Mouse (Mus musculus): ENCODE results near the gene Elk4.

Gene Elk4

DNA sequence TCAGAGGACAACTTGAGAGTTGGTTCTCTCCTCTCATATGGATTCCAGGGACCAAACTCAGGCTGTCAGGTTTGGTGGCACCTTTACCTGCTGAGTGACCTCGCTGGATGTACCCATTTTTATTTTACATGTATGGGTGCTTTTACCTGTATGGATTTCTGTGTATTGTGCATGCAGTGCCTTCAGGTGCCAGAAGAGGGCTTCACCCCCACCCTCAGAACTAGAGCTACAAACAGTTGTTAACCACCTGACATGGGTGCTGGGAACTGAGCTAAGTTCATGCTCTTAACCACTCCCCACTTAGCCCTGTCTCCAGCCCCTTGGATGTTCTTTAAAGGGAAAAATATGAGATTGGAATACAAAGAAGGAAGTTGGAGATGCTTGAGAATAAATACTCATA lies 7.4 kb downstream of the Elk4 start:
- in situ Hi-C loops (cut with MboI, MseI), result no loop called here

DNA sequence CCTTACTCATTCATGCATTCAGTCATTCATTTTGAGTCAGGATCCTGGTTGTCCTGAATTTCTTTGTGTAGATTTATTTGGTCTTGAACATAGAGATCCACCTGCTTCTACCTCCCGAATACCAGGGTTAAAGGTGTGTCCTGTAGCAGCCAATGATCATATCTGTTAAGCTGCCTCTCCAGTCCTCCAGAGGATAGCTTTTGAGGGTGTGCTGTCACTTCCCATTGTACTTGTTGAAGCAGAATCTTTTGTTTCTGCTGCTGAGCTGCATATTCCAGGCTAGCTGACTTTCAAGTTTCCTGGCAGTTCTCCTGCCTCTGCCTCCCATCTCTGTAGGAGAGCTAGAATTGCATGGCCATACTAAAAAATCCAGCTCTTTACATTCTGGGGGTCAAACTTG lies 9.3 kb downstream of the Elk4 start:
- in situ Hi-C loops (cut with MboI, MseI), result no loop called here

DNA sequence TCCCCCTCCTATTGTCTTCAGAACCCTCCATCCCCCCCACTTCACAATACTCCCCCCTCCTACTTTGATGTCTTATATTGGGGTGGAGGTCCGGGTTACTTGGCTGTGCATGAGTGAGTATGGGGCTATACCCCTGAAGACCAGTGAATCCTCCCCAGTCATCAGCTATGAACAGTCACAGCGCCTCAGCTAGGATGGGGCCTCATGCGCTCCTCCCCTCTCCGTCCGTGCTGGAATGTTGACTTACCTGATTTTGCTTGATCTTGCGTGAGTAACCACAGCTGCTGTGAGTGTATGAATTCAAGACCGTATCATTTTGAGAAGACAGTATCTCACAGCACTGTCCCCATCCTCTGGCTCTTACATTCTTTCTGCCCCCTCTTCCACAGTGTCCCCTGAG lies 12.5 kb downstream of the Elk4 start:
- in situ Hi-C loops (cut with MboI, MseI), result no loop called here

DNA sequence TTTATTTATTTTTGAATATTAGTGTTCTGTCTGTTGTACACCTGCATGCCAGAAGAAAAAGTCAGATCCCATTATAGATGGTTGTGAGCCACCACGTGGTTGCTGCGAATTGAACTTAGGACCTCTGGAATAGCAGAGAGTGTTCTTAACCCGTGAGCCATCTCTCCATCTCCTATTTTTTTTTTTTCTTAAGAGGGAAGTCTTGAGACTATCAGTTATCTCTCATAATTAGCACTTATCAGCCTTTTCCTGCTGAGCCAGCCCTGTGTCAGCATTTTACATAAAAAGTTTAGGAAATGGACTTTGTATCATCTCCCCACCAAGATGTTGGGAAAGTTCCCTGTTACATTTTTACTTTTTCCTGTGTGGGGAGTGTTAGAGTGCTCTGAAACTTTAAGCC lies 14.7 kb downstream of the Elk4 start:
- in situ Hi-C loops (cut with MboI, MseI), result no loop called here

DNA sequence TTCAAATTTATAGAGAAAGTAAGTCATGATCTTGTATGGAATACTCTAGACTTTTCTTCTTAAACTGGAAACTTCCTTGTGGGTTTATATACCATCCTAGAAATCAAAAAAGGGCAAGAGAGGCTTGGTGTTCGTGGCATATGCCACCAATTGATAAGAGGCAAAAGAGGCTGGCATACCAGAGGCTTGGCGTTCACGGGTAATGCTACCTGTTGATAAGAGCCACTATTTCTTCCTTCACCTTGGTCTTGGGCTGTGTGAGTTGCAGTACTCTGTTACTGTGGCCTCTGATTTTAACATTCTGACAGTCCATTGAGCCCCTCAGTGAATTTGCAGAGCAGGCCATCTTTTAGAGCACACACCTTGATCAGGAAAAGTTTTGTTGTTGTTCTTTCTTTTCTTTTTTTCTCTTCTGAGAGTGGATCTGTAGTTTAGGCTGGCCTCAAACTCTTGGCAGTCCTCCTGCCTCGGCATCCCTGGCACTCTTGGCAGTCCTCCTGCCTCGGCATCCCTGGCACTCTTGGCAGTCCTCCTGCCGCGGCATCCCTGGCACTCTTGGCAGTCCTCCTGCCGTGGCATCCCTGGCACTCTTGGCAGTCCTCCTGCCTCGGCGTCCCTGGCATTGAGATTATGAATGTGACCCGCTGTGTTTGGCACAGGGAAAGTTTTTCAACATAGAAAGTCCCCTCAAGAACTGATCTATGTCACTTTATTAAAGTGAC lies 19.7 kb downstream of the Elk4 start:
- in situ Hi-C loops (cut with MboI, MseI), result no loop called here

DNA sequence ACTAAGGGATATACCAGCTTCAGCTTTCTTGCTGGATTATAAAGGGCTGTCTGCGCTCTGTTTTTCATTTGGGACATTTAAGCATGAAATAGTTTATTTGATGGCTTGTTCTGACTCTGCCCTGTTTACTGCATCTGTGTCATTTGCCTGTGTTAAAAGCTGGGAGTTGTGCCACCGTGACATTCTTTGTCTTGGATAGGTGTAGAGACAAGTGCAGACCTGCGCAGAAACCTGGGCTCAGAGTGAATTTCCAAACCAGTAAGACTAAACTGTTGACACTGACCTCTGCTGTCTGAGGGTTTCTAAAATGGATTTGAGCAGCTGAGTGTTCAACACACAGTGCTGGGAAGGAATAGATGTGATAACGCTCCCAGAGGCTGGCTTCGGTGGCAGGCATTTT lies 20.6 kb downstream of the Elk4 start:
- in situ Hi-C loops (cut with MboI, MseI), result no loop called here

DNA sequence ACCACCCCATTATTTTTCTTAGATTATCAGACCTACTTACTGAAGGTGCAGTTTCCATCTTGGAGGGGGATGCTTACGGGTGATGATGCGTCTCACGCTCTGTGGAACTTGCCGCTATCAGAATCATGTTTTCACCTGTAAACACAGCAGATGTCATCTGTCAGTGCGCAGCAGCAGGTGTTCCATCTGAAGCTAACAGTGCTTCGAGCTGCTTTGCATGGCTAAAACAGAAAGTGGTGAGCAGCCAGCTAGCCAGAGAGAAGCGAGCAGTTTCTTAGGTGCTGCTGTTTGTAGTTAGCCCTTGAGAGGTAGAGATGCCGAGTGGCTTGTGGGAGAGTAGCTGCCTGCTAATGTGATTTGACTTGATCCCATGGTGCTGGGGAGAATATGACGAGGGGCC lies 21.0 kb downstream of the Elk4 start:
- in situ Hi-C loops (cut with MboI, MseI), result no loop called here

DNA sequence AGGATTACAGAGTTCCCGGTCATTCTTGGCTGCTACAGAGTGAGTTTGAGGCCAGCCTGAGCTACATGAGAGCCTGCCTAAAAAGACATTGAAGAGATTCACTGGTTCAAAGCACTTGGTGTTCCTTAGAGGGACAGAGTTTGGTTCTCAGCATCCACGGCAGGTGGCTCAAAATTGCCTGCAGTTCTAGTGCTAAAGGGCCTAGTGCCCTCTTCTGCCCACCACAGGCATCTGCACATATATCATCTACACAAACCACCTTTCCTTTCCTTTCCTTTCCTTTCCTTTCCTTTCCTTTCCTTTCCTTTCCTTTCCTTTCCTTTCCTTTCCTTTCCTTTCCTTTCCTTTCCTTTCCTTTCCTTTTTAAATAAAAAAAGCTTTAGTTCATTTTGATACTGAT lies 23.2 kb downstream of the Elk4 start:
- in situ Hi-C loops (cut with MboI, MseI), result no loop called here

DNA sequence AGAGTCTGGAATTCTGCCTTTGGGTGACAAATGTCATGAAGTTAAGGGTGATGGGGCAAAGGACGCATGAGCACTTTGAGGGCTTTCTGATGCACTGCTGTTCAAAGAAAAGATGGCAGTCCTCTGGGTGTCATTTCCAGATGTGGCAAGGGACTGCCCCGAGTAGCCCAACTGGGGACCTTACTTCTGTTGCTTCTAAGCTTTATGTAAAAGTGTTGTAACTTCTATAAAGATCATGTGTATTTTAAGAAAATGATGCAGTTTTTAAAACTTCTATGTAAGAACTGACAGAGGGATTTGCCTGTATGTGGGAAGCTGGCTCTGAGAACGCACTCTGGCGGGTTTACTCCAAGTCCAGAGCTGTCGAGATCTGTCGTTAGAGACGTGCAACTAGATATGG lies 24.8 kb downstream of the Elk4 start:
- in situ Hi-C loops (cut with MboI, MseI), result no loop called here

DNA sequence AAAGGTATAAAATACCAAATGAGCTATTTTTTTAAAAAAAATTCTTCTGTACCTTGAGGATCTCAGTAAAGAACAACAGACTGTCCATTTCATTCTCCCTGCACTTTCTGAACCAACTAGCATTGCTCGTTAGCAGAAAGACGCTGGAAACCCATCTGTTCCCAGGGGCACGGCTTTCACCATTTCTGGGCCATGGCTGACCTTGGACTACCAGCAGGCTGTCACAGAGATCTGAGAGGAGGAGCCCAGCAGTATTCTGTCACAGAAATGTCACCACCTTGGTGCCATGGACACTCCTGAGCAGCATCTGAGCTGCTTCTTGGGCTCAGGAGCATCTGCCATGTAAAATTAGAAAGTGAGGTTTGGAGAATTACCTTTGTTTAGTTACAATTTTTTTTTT lies 30.3 kb downstream of the Elk4 start:
- in situ Hi-C loops (cut with MboI, MseI), result no loop called here

DNA sequence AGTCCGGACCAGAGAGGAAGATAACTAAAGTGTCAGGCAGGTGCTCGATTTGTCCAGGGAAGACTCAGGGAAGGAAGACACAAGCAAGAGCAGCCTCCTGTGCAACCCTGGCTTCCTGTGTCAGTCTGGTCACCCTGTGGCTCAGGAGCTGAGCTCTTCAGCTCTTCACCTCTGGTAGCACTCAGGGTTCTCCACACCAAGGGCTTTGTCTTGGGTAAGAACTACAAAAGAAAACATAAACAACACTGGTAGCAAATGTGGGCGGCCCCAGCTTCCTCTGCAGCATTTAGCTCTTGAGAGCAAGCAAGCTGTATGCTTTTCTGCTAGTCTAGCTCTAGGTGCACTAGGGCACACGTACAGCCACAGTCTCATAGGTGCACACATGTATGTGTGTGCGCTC lies 31.3 kb downstream of the Elk4 start:
- in situ Hi-C loops (cut with MboI, MseI), result no loop called here

DNA sequence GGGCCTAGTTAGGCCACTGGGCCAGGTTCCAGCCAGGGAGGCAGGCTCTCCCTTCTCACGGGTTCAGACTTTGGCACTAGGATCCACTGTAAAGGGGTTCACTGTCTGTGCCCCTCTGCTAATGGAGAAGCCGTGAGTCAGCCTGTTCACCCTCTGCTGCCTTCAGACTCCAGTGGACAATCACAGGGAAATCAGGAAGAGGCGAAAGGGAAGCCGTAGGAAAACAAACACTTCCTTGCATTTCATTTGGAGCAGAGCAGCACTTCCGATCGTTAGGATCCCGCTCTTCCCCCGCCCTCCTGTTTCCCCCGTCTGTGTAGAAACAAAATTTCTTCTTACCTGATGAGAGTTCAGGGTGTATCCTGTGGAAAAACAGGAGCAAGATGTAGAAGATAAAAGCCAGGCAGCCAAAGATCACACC lies 32.8 kb downstream of the Elk4 start:
- in situ Hi-C loops (cut with MboI, MseI), result no loop called here

DNA sequence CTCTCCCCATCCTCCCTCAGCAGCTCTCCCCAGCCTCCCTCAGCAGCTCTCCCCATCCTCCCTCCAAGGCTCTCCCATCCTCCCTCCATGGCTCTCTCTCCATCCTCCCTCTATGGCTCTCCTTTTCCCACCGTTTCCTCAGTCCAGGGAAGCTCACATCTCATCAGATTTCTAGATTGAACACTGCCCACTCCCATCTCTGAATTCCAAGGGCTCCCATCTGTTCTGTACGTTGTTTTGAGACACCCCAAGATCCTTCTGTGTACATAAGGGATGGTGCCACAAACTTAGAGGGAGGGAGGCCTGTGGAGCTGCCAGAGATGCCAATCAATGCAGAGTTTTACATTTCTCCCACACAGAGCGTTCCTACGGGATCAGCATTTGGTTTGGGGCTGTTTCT lies 36.4 kb downstream of the Elk4 start:
- in situ Hi-C loops (cut with MboI, MseI), result no loop called here

DNA sequence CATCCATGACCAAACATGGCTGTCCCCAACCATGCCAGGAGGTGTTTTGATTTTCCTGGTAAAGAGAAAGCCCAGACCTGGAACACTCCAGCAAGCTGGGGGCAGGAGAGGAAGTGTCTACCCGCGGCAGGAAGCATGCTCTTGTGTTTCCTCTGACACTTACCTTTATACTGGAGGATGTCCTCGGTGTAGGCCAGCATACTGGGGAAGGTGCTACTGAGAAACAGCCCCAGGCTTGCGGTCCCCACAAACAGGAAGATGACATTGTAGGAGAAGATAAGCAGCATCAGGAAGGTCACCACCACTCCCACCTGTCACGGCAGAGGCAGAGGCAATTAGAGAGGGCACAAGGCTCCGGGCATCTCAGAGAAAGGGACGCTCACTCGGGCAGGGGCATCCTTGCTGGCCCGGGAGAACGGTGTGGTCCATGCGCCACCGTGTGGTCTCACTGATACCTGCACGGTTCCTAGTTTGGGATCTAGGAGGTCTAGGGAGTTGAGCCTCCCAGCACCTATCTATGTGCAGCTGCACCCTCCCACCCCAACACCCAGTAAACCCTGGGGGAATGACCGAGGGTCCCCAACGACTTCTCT lies 38.8 kb downstream of the Elk4 start:
- in situ Hi-C loops (cut with MboI, MseI), result loop anchor here (5.0 kb wide), 1 partner anchor 49 kb away; no protein-coding TSS in a partner anchor

DNA sequence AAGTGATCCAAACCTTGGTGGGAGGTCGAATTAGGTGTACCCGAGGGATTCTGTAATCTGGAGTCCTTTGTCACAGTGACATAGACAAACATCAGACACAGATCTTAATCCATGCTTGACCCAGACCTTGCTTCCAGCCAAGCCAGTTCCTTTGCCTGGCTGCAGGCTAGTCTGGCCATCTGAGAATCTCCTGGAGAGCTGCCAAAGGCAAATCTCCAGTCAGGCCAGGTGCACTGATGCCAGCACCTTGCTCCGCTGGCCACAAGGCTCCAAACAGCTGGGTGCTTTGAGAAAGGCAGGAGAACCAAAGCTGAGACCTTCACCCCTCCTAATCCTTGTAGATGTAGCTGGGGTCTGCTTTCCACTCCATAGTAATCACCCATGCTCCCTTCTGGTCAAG lies 44.3 kb downstream of the Elk4 start:
- in situ Hi-C loops (cut with MboI, MseI), result no loop called here

DNA sequence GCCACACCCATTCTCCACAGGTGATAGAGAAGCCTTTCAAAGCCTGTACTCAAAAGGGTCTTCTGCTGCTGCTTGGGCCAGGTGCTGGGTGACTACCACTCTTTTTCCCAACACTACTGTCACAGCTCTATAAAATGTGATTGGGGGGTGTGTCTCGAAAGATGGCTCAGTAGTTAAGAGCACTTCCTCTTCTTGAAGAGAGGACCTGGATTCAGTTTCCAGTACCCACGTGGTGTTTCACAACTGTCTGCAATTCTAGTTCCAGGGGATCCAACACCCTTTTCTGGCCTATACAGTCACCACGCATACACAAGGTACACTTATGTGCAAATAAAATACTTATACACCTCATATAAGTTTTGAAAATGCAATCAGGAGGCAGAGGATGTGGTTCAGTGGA lies 47.0 kb downstream of the Elk4 start:
- in situ Hi-C loops (cut with MboI, MseI), result no loop called here

DNA sequence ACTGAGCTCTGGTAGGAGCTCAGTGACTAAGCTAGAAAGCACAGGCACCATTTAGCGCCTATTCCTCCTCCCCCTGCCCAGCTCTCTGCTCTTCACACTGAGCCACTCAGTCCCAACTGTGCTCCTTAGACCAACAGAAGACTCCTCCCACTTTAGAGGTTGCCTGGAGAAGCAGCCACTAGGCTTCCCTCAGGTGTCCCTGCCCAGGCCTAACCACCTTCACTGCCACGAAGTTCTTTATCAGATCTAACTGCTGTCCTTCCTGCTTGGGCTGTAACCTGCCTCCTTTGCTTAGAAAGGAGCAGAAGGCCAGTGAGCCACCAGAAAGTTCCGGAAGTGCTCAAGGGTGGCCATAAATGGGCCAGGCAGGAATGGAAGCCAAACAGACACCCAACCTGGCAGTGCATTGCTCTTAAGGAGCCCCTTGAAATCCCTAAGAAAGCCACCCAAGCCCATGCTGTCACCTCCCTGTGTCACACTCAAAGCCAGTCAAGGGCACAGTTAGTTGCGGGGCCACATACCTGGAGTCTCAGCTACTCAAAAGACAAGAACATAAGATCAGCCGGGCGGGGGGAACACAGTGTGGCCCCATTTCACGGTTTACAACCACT lies 47.8 kb downstream of the Elk4 start:
- in situ Hi-C loops (cut with MboI, MseI), result no loop called here

DNA sequence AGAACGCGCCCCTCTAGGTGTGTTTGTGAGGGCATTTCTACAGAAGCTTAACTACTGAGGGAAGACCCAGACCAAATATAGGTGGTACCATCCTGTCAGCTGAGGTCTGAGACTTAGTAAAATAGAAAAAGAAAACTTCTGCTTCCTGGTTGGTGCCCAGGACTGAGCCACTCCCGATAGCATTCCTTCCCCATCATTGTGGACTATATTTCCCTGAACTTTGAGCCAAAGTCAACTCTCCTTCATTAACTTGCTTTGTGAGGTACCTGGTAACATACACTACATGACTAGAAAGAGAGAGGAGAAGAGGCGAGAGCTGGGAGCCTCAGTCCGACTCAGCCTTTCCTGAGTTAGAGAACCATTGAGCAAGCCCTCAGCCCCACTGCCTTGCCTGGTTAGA lies 51.2 kb downstream of the Elk4 start:
- in situ Hi-C loops (cut with MboI, MseI), result no loop called here

DNA sequence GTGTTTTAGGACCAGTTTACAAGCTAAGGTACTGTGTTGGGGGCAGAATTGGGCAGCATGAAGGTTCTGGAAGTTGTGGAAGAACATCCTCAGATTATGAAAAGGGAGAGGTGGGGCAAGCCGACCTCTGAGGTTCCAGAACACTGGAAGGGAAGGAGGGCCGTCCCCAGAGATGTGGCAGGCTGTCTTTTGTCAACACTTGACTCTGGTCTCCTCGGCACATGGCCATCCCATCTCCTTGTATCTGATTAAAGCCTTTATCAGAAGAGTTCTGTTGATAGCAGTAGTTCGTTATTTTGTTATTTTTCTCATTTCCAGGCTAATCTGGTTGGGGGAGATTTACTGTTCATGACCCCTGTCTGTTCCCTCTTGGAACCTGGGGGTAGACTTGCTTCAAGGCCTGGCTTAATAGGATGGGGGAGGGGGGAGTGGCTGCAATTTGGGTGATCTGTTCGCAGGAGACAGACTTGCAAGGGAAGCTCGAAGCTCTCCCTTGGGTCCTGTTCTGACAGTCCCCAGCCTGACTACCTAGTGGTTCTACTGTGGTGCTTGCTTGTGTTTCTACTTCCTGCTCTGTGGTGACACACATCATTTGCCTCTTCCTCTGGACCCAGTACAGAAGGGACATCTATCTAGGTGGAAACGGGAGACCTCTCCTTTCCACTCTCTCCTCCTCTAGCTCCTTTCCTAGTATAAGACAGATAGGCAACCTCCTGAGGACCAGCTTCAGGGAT lies 52.8 kb downstream of the Elk4 start:
- in situ Hi-C loops (cut with MboI, MseI), result loop anchor here (10.0 kb wide), 1 partner anchor 345 kb away; no protein-coding TSS in a partner anchor

DNA sequence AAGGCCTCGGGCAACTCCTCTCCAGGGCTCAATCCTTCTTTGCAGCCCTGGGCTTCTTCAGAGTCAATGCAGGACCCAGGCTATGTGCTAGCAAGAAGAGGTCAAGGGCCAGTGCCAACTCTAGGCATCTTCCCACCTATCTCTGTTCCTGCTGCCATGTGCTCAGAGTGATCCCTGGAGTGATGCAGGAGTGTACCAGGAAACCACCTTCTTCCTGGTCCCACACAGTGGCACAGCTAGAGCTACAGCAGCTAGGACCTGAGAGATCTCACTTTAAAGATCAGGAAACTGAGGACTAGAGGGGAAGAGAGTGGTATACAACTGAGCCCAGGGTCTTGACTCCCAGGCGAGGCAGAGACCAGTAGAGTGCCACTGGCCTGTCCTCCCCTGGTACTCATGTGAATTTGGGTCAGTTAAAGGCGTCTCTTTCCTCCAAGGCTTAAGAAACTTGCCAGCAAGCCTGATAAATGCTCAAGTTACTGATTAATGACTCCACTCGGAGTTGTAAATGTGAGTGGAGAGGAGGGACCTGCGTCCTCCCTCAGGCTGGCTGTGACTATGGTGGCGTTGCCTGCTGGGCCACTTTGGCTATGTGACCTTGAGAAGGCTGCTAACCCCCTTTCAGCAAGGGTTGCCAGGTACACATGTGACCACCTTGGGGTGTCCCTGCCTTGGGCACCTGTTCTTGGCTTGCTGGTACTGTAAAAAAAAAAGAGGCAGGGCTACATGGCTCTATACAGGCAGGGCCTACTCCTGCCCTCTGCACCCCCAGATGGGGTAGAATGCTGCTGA lies 54.5 kb downstream of the Elk4 start:
- in situ Hi-C loops (cut with MboI, MseI), result loop anchor here (10.0 kb wide), 1 partner anchor 347 kb away; no protein-coding TSS in a partner anchor

DNA sequence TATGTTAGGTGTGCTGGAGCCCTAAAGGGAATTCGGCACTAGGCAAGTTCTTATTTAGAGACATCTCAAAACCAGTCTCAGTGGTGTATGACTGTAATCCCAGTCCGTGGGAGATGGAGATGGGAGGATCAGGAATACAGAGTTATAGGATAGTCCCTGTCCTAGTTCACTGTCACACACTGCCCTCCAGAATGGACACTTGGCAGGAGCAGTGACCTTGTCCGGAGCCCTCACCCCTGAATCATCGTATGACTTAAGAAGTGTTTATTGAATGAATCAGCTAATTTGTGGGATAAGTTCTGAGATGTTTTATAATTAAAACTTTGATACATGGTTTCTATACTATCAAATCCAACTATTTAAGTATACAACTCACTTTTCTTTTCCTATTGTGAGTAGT lies 55.7 kb downstream of the Elk4 start:
- in situ Hi-C loops (cut with MboI, MseI), result loop anchor here (10.0 kb wide), 1 partner anchor 348 kb away; no protein-coding TSS in a partner anchor

DNA sequence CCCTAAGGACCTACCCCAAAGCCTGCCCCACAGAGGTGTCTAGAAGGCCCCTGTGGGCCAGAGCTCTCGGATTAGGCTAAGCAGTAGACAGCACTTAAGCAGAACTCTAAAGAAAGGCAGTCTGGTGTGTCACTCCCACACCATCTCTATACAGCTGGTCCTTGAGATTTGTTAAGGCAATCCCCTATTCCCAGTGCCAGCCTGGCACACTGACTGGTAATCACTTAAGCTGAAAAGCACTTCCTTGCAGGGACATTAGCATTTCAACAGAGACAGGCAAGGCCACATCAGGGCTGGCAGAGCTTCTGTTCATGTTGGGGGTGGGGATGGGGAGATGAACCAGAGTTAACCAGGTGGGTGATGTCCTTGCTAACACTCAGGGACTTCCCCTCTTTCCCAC lies 57.6 kb downstream of the Elk4 start:
- in situ Hi-C loops (cut with MboI, MseI), result loop anchor here (10.0 kb wide), 1 partner anchor 350 kb away; no protein-coding TSS in a partner anchor
